Comparison of ENCODE assay signal across 10 mouse cellular contexts in genomic region chr13:75204417-75204816, GRCm38 (mm10).
DNase-seq lines count a peak whose midpoint lies in the region; ATAC-seq and TF ChIP-seq lines count a peak whose summit lies in the region.
"Had no signal": no experiment of that assay in that cellular context is flagged by ENCODE, and none has a peak within 500 bp of the region (broad histone marks: within the 10 kb centered on the region; RNA-seq: fewer than 3 reads in every experiment).

No protein-coding gene starts in this region.

- WGBS in lung, embryonic 14.5 days = 17% methylated on average over 2 of the region's 2 CpGs
- 19% methylated on average over 2 of the region's 2 CpGs for WGBS in lung, adult 2 months
- 27% methylated on average over 2 of the region's 2 CpGs for WGBS in heart, embryonic 11.5 days (ENCODE audit: insufficient replicate concordance)

- no peaks in the 10 kb centered on the region for H3K4me1 ChIP-seq in lung, embryonic 14.5 days (ENCODE audit: insufficient read depth)
- no peaks in the 10 kb centered on the region for H3K4me1 ChIP-seq in lung, adult 2 months (ENCODE audit: control insufficient read depth, insufficient read depth, low read length)
- H3K4me1 ChIP-seq in heart, embryonic 11.5 days (ENCODE audit: control insufficient read depth, insufficient read depth, low read length) = no peaks in the 10 kb centered on the region
- H3K4me1 ChIP-seq: embryonic facial prominence, embryonic 13.5 days; megakaryocyte, embryonic 14.5 days had no signal

- TF ChIP-seq CTCF in gastrocnemius, adult 2 months (IDR thresholded peaks at IDR 0.05) = peak; percentile 30; the same call in 1 of the 2 replicates
- peak; percentile 38; the same call in 1 of the 2 replicates for TF ChIP-seq CTCF in lung, embryonic 14.5 days (IDR thresholded peaks at IDR 0.05; ENCODE audit: low read depth)
- TF ChIP-seq CTCF in lung, adult 2 months (IDR thresholded peaks at IDR 0.05; ENCODE audit: insufficient read depth, low read length) = no peak

- no peak overlapping the region for H3K27ac ChIP-seq in gastrocnemius, adult 2 months
- H3K27ac ChIP-seq in lung, embryonic 14.5 days (ENCODE audit: low read depth) = no peak overlapping the region
- no peak overlapping the region for H3K27ac ChIP-seq in heart, embryonic 11.5 days (ENCODE audit: low read depth, low read length)
- H3K27ac ChIP-seq: embryonic facial prominence, embryonic 13.5 days had no signal

- H3K4me2 ChIP-seq in lung, embryonic 14.5 days = no peak overlapping the region
- no peak overlapping the region for H3K4me2 ChIP-seq in heart, embryonic 11.5 days
- H3K4me2 ChIP-seq: embryonic facial prominence, embryonic 13.5 days had no signal

- H3K4me3 ChIP-seq in gastrocnemius, adult 2 months = no peak overlapping the region
- no peak overlapping the region for H3K4me3 ChIP-seq in lung, embryonic 14.5 days (ENCODE audit: low read depth, low read length)
- H3K4me3 ChIP-seq in lung, adult 2 months (replicated peaks; ENCODE audit: extremely low read depth, low read depth, low read length) = no peak overlapping the region
- no peak overlapping the region for H3K4me3 ChIP-seq in heart, embryonic 11.5 days (ENCODE audit: low read depth, low read length)
- H3K4me3 ChIP-seq: embryonic facial prominence, embryonic 13.5 days; megakaryocyte, embryonic 14.5 days had no signal

- DNase-seq in gastrocnemius, adult 2 months = no peak
- DNase-seq in gastrocnemius, postnatal 14 days = no peak
- DNase-seq in lung, embryonic 14.5 days = peak; percentile 39
- no peak for DNase-seq in lung, adult 2 months
- DNase-seq in brain, embryonic 18.5 days (ENCODE audit: low read depth, low spot score) = peak; percentile 30
- DNase-seq in naive thymus-derived CD4-positive, alpha-beta T cell, adult 2 months (ENCODE audit: low read depth) = peak; percentile 9
- DNase-seq in kidney, postnatal 14 days = no peak

- H3K27me3 ChIP-seq in lung, embryonic 14.5 days (ENCODE audit: insufficient read depth, low read length) = no peaks in the 10 kb centered on the region
- no peaks in the 10 kb centered on the region for H3K27me3 ChIP-seq in heart, embryonic 11.5 days (ENCODE audit: control insufficient read depth, insufficient read depth, low read length)
- H3K27me3 ChIP-seq: embryonic facial prominence, embryonic 13.5 days; megakaryocyte, embryonic 14.5 days had no signal

- no peaks in the 10 kb centered on the region for H3K9me3 ChIP-seq in lung, embryonic 14.5 days (ENCODE audit: low read depth, low read length)
- H3K9me3 ChIP-seq in heart, embryonic 11.5 days (replicated peaks; ENCODE audit: control insufficient read depth, low read length) = no peaks in the 10 kb centered on the region
- H3K9me3 ChIP-seq: embryonic facial prominence, embryonic 13.5 days; megakaryocyte, embryonic 14.5 days had no signal

- H3K9ac ChIP-seq in lung, embryonic 14.5 days = no peak overlapping the region
- H3K9ac ChIP-seq in heart, embryonic 11.5 days (ENCODE audit: low read depth, low read length) = no peak overlapping the region
- H3K9ac ChIP-seq: embryonic facial prominence, embryonic 13.5 days had no signal

- ATAC-seq in lung, embryonic 14.5 days (ENCODE audit: insufficient read depth) = no peak
- no peak for ATAC-seq in heart, embryonic 11.5 days (replicated peaks; ENCODE audit: insufficient number of reproducible peaks, low FRiP score, low TSS enrichment)

- no peak for TF ChIP-seq POLR2A in lung, adult 2 months (IDR thresholded peaks at IDR 0.05; ENCODE audit: borderline replicate concordance, extremely low read depth, low read depth, low read length)

- H3K36me3 ChIP-seq in lung, embryonic 14.5 days (ENCODE audit: insufficient read depth) = no peaks in the 10 kb centered on the region
- H3K36me3 ChIP-seq in heart, embryonic 11.5 days (ENCODE audit: control insufficient read depth, insufficient read depth, low read length) = no peaks in the 10 kb centered on the region
- H3K36me3 ChIP-seq: embryonic facial prominence, embryonic 13.5 days had no signal

- intact Hi-C loops in gastrocnemius, adult 2 months (cut with DNase I) = loop anchor here (5.0 kb wide), 1 partner anchor 342 kb away; no protein-coding TSS in a partner anchor
- intact Hi-C loops in gastrocnemius, postnatal 14 days (cut with DNase I; ENCODE audit: low total_unique reads) = no loop called here

Comparison
In these comparisons a context has a peak if more than half of its experiments do, and no peak if none do; other contexts are left out.
1. DNase-seq: peak in lung, embryonic 14.5 days (single experiment), brain, embryonic 18.5 days (single experiment) and naive thymus-derived CD4-positive, alpha-beta T cell, adult 2 months (single experiment); none in gastrocnemius, adult 2 months (single experiment), gastrocnemius, postnatal 14 days (single experiment), lung, adult 2 months (single experiment) and kidney, postnatal 14 days (single experiment).